Mouse (Mus musculus) stomach, embryonic 15.5 days (tissue): ENCODE results near the gene Wasl. TPM values are rescaled to one million over a fixed set of nuclear protein-coding genes. Genes with fewer than 3 reads are reported as not detected.
A peak's percentile ranks its signal among the peaks of the same experiment; 100 is the strongest.

Source experiments
- ATAC-seq: fragments of 200-750 bp; cut with Nextera tagmentation; 2 replicates; pipeline ENCODE4 v1.8.0; 2017; ENCODE audit warnings: low read depth, moderate number of reproducible peaks, moderate TSS enrichment; ENCODE audit not compliant: insufficient read depth, low FRiP score
- H3K27ac ChIP-seq: fragments of 300-500 bp; sonication (generic); 2 replicates; pipeline ENCODE4 v1.5.1; 2015; ENCODE audit warnings: mild to moderate bottlenecking, inconsistent platforms
- H3K27me3 ChIP-seq: fragments of 300-500 bp; sonication (generic); replicated peaks from 2 replicates; pipeline ENCODE4 v1.6.1; 2015; ENCODE audit warnings: inconsistent platforms
- H3K36me3 ChIP-seq: fragments of 300-500 bp; sonication (generic); 2 replicates; pipeline ENCODE4 v1.6.1; 2015; ENCODE audit warnings: inconsistent platforms
- H3K4me1 ChIP-seq: fragments of 300-500 bp; sonication (generic); 2 replicates; pipeline ENCODE4 v1.6.1; 2015; ENCODE audit warnings: inconsistent platforms
- H3K4me2 ChIP-seq: fragments of 300-500 bp; sonication (generic); 2 replicates; pipeline ENCODE4 v1.6.1; 2015; ENCODE audit warnings: mild to moderate bottlenecking, inconsistent platforms
- H3K4me3 ChIP-seq: fragments of 300-500 bp; sonication (generic); replicated peaks from 2 replicates; pipeline ENCODE4 v1.5.1; 2015; ENCODE audit warnings: inconsistent platforms
- H3K9ac ChIP-seq: fragments of 300-500 bp; sonication (generic); 2 replicates; pipeline ENCODE4 v1.6.1; 2015; ENCODE audit warnings: inconsistent platforms
- H3K9me3 ChIP-seq: fragments of 300-500 bp; sonication (generic); 2 replicates; pipeline ENCODE4 v1.6.1; 2016; ENCODE audit warnings: inconsistent platforms
- WGBS: fragments of 180-500 bp; shearing (Covaris S2); methylation state at CpG from one replicate; pipeline ENCODE4 v1.1.7; 2015; 5-methylcytosine and 5-hydroxymethylcytosine counted together
- polyA plus RNA-seq: library from polyadenylated mRNA; unstranded; fragments of >200 nt; fragmentation: Nextera tagmentation; extraction: Ambion mirVana; gene quantifications from 2 replicates; pipeline ENCODE4 v1.2.1, GENCODE M21; 2015

Gene Wasl
- polyA plus RNA-seq, 1 experiment from 2014 or later, result 73.1 TPM

DNA sequence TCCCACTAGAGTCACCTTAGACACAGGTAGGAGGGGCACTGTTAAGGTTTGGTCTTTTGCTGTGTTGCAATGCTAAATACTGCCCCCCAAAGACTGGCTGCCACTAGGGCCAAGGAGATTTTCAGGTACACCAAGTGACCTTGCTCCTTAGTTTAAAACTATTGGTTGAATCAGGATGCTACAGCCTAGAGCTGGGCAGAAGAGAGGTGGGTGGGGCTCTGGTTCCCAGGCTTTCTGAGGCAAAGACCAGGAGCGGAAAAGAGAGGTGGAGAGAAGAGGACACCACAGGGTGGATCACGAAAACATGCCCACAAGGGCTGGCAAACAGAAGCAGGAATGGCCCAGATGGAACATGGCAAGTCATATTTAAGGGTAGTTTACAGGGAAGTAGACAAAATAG is 22.6 kb downstream of the Wasl start:
- H3K27me3 ChIP-seq, result no peaks in the 10 kb centered on the region
- H3K36me3 ChIP-seq, result 0 out of 2 replicates have a peak, but pooled peaks cover 4% of the 10 kb centered on the region
- no peak overlapping the region for H3K4me3 ChIP-seq
- H3K9me3 ChIP-seq, result no peaks in the 10 kb centered on the region
- H3K9ac ChIP-seq, result no peak overlapping the region
- no peaks in the 10 kb centered on the region for H3K4me1 ChIP-seq
- H3K4me2 ChIP-seq, result no peak overlapping the region
- WGBS, result 91% methylated on average over 2 of the region's 2 CpGs
- H3K27ac ChIP-seq, result no peak overlapping the region
- no peak for ATAC-seq

DNA sequence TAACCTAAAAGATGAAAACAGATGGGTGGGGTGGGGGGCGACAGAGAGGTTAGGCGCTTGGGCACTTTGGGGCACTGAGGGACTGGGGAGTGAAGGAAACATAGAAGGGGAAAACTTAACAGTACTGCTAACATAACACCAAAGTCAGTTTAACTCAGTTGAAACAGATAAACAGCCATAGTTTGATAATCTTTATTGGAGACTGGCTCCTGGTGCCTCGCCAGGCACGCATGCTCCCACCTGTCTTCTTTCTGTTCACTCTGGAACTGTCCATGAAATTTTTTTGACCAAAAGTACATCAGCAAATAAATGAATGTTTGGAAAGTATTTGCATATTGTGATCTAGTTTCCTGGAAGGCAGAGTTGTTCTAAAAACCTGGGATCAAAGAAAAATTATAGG is 23.5 kb downstream of the Wasl start:
- Histone ChIP-seq H3K4me3 (no peak overlapping the region), H3K4me2 (no peak overlapping the region), H3K9ac (no peak overlapping the region), H3K27me3 (no peaks in the 10 kb centered on the region), H3K27ac (no peak overlapping the region), H3K9me3 (no peaks in the 10 kb centered on the region), H3K4me1 (no peaks in the 10 kb centered on the region), H3K36me3 (0 out of 2 replicates have a peak, but pooled peaks cover 4% of the 10 kb centered on the region)
- 90% methylated on average over 4 of the region's 4 CpGs for WGBS
- no peak for ATAC-seq

DNA sequence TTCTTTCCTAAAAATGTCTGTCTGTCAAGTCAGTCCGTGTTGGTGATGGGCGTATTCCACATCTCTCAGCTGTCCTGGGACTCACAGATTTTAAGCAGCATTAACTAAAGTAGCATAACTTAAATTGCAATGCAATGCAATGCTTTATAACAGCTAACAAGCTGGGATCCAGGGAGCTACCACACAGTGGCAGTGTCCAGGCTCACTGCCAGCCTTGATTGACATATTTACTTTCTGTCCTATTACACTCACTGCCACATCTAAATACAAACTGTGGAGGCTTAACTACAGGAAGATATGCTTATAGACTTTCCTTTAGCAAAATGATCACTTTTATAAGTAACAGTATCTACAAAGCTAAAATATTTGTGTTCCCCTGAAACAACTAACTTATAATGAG is 29.0 kb downstream of the Wasl start:
- H3K27ac ChIP-seq, result no peak overlapping the region

GRCm38 (mm10) chr6:24634065-24634464 is 30.7 kb downstream of the Wasl start:
- Histone ChIP-seq H3K4me1 (no peaks in the 10 kb centered on the region), H3K4me2 (no peak overlapping the region), H3K9ac (no peak overlapping the region), H3K27me3 (no peaks in the 10 kb centered on the region), H3K36me3 (0 out of 2 replicates have a peak, but pooled peaks cover 4% of the 10 kb centered on the region), H3K9me3 (no peaks in the 10 kb centered on the region), H3K27ac (no peak overlapping the region), H3K4me3 (no peak overlapping the region)
- 88% methylated on average over 3 of the region's 3 CpGs for WGBS
- ATAC-seq, result no peak

More for the DNA sequence above, 29.0 kb downstream of the Wasl start:
- WGBS, result 89% methylated on average over 2 of the region's 2 CpGs
- H3K4me1 ChIP-seq, result no peaks in the 10 kb centered on the region
- H3K9me3 ChIP-seq, result no peaks in the 10 kb centered on the region
- no peak overlapping the region for H3K4me2 ChIP-seq
- H3K4me3 ChIP-seq, result no peak overlapping the region
- ATAC-seq, result no peak
- no peaks in the 10 kb centered on the region for H3K27me3 ChIP-seq
- no peak overlapping the region for H3K9ac ChIP-seq
- 0 out of 2 replicates have a peak, but pooled peaks cover 4% of the 10 kb centered on the region for H3K36me3 ChIP-seq

GRCm38 (mm10) chr6:24632061-24632460 is 32.7 kb downstream of the Wasl start:
- WGBS, result 69% methylated on average over 4 of the region's 4 CpGs
- ATAC-seq, result no peak
- no peak overlapping the region for H3K4me2 ChIP-seq
- H3K9me3 ChIP-seq, result no peaks in the 10 kb centered on the region
- no peak overlapping the region for H3K27ac ChIP-seq
- H3K36me3 ChIP-seq, result 0 out of 2 replicates have a peak, but pooled peaks cover 4% of the 10 kb centered on the region
- H3K9ac ChIP-seq, result no peak overlapping the region
- no peak overlapping the region for H3K4me3 ChIP-seq
- no peaks in the 10 kb centered on the region for H3K4me1 ChIP-seq
- no peaks in the 10 kb centered on the region for H3K27me3 ChIP-seq

DNA sequence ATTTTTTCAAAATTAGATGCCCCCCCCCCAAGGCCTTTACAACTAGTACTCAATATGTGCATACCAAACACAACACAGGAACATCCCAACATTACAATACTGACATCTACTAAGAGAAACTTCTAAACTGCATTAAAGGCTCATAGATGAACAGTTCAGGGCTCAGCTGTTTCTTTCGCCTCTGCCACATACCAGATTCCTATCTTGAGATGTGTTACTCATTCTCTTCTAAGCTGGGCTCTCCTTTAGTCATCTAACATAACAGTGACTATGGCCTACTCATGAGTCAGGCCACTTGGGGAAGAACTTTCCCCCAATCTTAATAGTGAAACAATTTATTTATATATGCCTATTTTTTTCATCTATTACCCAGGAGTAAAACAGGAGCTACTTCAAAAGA is 36.3 kb downstream of the Wasl start:
- H3K27ac ChIP-seq, result no peak overlapping the region
- H3K27me3 ChIP-seq, result no peaks in the 10 kb centered on the region
- H3K4me2 ChIP-seq, result no peak overlapping the region
- ATAC-seq, result no peak
- no peak overlapping the region for H3K4me3 ChIP-seq
- H3K9me3 ChIP-seq, result no peaks in the 10 kb centered on the region
- no peak overlapping the region for H3K9ac ChIP-seq
- H3K36me3 ChIP-seq, result peaks cover 12% of the 10 kb centered on the region
- H3K4me1 ChIP-seq, result no peaks in the 10 kb centered on the region
- WGBS, result 83% methylated on average over 1 of the region's 1 CpGs

- H3K9ac ChIP-seq, result no peak overlapping the region
- no peaks in the 10 kb centered on the region for H3K27me3 ChIP-seq
- peaks cover 8% of the 10 kb centered on the region for H3K36me3 ChIP-seq
- peak; percentile 58; the same call in 1 of the 2 replicates for ATAC-seq
- no peak overlapping the region for H3K27ac ChIP-seq
- no peak overlapping the region for H3K4me3 ChIP-seq
- no peaks in the 10 kb centered on the region for H3K4me1 ChIP-seq
- WGBS, result 64% methylated on average over 5 of the region's 5 CpGs
- H3K4me2 ChIP-seq, result no peak overlapping the region
- no peaks in the 10 kb centered on the region for H3K9me3 ChIP-seq
Measured at GRCm38 (mm10) chr6:24627586-24628030, 37.2 kb downstream of the Wasl start.

GRCm38 (mm10) chr6:24622098-24622497 is 42.7 kb downstream of the Wasl start:
- no peaks in the 10 kb centered on the region for H3K9me3 ChIP-seq
- H3K9ac ChIP-seq, result no peak overlapping the region
- WGBS, result 75% methylated on average over 2 of the region's 2 CpGs
- H3K27ac ChIP-seq, result no peak overlapping the region
- H3K4me1 ChIP-seq, result no peaks in the 10 kb centered on the region
- no peak for ATAC-seq
- H3K36me3 ChIP-seq, result peaks cover 16% of the 10 kb centered on the region
- no peak overlapping the region for H3K4me2 ChIP-seq
- H3K4me3 ChIP-seq, result no peak overlapping the region
- no peaks in the 10 kb centered on the region for H3K27me3 ChIP-seq

DNA sequence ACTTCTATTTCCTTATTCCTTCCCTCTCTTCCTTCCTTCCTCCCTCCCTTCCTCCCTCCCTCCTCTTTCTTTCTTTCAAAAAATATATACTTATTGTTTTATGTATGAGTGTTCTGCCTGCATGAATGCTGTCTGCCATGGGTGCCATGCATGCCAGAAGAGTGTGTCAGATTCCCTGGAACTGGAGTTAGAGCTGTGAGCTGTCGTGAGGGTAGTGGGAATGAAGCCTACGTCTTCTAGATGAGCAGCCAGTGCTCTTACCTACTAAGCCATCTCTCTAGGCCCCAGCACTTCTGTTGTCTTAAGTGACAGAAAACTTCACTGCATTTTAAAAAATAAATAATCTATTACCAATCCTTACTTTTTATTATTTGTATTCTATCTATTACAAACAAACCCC is 43.9 kb downstream of the Wasl start:
- no peak overlapping the region for H3K4me2 ChIP-seq
- H3K9me3 ChIP-seq, result no peaks in the 10 kb centered on the region
- no peak overlapping the region for H3K4me3 ChIP-seq
- no peaks in the 10 kb centered on the region for H3K4me1 ChIP-seq
- WGBS, result 87% methylated on average over 2 of the region's 2 CpGs
- H3K27me3 ChIP-seq, result no peaks in the 10 kb centered on the region
- no peak overlapping the region for H3K9ac ChIP-seq
- no peak overlapping the region for H3K27ac ChIP-seq
- peaks cover 16% of the 10 kb centered on the region for H3K36me3 ChIP-seq
- ATAC-seq, result no peak

GRCm38 (mm10) chr6:24619285-24620045 is 45.3 kb downstream of the Wasl start:
- WGBS, result 70% methylated on average over 6 of the region's 6 CpGs
- no peak overlapping the region for H3K4me3 ChIP-seq
- no peak overlapping the region for H3K27ac ChIP-seq

GRCm38 (mm10) chr6:24616746-24617145 is 48.1 kb downstream of the Wasl start:
- H3K4me3 ChIP-seq, result no peak overlapping the region
- H3K4me1 ChIP-seq, result no peaks in the 10 kb centered on the region
- H3K4me2 ChIP-seq, result no peak overlapping the region
- no peaks in the 10 kb centered on the region for H3K9me3 ChIP-seq
- H3K9ac ChIP-seq, result no peak overlapping the region
- 83% methylated on average over 4 of the region's 4 CpGs for WGBS
- no peak overlapping the region for H3K27ac ChIP-seq
- ATAC-seq, result no peak
- H3K36me3 ChIP-seq, result peaks cover 11% of the 10 kb centered on the region
- no peaks in the 10 kb centered on the region for H3K27me3 ChIP-seq

More at GRCm38 (mm10) chr6:24619285-24620045, 45.3 kb downstream of the Wasl start:
- no peaks in the 10 kb centered on the region for H3K27me3 ChIP-seq
- H3K4me1 ChIP-seq, result no peaks in the 10 kb centered on the region
- H3K9ac ChIP-seq, result no peak overlapping the region
- peaks cover 15% of the 10 kb centered on the region for H3K36me3 ChIP-seq
- H3K9me3 ChIP-seq, result no peaks in the 10 kb centered on the region
- no peak overlapping the region for H3K4me2 ChIP-seq
- peak; percentile 43; the same call in 1 of the 2 replicates for ATAC-seq

- Histone ChIP-seq H3K9me3 (no peaks in the 10 kb centered on the region), H3K27me3 (no peaks in the 10 kb centered on the region), H3K4me3 (no peak overlapping the region), H3K4me2 (no peak overlapping the region), H3K9ac (no peak overlapping the region), H3K36me3 (0 out of 2 replicates have a peak, but pooled peaks cover 3% of the 10 kb centered on the region), H3K4me1 (no peaks in the 10 kb centered on the region), H3K27ac (no peak overlapping the region)
- no peak for ATAC-seq
- 84% methylated on average over 4 of the region's 4 CpGs for WGBS
Measured at GRCm38 (mm10) chr6:24613918-24614317, 50.9 kb downstream of the Wasl start.
